Mouse (Mus musculus): Measurements from ENCODE around the gene Atp2b2. TPM values are rescaled to one million over a fixed set of nuclear protein-coding genes. Genes with fewer than 3 reads are reported as not detected.

Atp2b2 gene
- polyA plus RNA-seq, 1 experiment from 2014 or later: 32.2 TPM

DNA sequence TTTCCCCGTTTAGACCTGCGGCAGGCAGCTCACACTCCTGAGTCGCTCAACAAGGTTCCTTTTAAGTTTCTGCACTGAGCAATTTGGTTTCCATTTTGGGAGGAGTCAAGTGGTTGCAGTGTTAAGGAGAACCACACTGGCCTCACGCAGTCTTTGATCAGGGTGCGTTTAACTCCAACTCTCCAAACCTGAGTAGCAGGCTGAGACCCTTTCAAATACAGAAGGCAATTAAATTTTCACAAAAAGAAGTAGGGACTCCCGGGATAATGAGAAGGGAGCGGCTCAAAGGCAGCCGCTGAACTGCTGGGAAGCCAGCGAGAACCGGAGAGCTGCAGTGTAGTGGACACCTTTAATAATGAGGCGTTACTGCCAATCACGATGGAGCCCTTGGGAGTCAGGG is 100.1 kb downstream of the Atp2b2 start:
- Histone ChIP-seq H3K4me1 (replicated peaks; ENCODE audit: control insufficient read depth, insufficient read depth, low read length) (peaks cover 3% of the 10 kb centered on the region; the same call in 1 of the 2 replicates), H3K9ac (replicated peaks; ENCODE audit: low read depth, low read length) (no peak overlapping the region), H3K36me3 (ENCODE audit: control insufficient read depth, insufficient read depth) (no peaks in the 10 kb centered on the region), H3K9me3 (ENCODE audit: control insufficient read depth, low read length) (no peaks in the 10 kb centered on the region), H3K4me3 (replicated peaks; ENCODE audit: low read length) (no peak overlapping the region), H3K4me2 (ENCODE audit: low read length) (no peak overlapping the region), H3K27me3 (replicated peaks; ENCODE audit: control insufficient read depth, insufficient read depth, low read length) (no peaks in the 10 kb centered on the region), H3K27ac (ENCODE audit: low read length) (no peak overlapping the region)
- 11% methylated on average over 12 of the region's 12 CpGs for WGBS
- 0 out of 2 replicates have a peak, but pooled peaks have one; percentile 23 for ATAC-seq

DNA sequence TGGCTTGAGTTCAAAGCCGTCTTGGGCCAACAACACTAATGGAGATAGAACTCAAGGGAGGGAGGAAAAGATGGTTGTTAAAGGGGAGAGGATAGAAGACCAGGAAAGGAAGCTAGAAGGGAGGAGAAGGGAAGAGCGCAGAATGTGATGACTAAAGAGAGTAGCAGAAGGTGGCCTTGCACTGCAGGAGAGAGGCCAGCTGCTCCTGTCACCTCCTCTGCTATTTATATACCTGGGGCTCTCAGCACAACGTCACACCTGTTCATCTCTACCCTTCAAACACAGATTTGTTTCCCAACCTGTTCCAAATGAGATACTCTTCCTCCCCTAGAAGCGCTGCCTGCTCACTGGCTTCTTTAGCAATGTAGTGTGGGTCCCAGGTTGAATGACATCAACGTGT is 101.1 kb downstream of the Atp2b2 start:
- H3K27me3 ChIP-seq (replicated peaks; ENCODE audit: control insufficient read depth, insufficient read depth, low read length): no peaks in the 10 kb centered on the region
- no peak overlapping the region for H3K9ac ChIP-seq (replicated peaks; ENCODE audit: low read depth, low read length)
- no peak overlapping the region for H3K4me3 ChIP-seq (replicated peaks; ENCODE audit: low read length)
- no peak overlapping the region for H3K27ac ChIP-seq (ENCODE audit: low read length)
- peaks cover 11% of the 10 kb centered on the region; the same call in 1 of the 2 replicates for H3K4me1 ChIP-seq (replicated peaks; ENCODE audit: control insufficient read depth, insufficient read depth, low read length)
- ATAC-seq: no peak
- H3K9me3 ChIP-seq (ENCODE audit: control insufficient read depth, low read length): no peaks in the 10 kb centered on the region
- 87% methylated on average over 5 of the region's 5 CpGs for WGBS
- no peak overlapping the region for H3K4me2 ChIP-seq (ENCODE audit: low read length)
- no peaks in the 10 kb centered on the region for H3K36me3 ChIP-seq (ENCODE audit: control insufficient read depth, insufficient read depth)

GRCm38 (mm10) chr6:113939442-113939841 is 103.0 kb downstream of the Atp2b2 start:
- H3K4me2 ChIP-seq (ENCODE audit: low read length): no peak overlapping the region
- H3K36me3 ChIP-seq (ENCODE audit: control insufficient read depth, insufficient read depth): no peaks in the 10 kb centered on the region
- no peak overlapping the region for H3K27ac ChIP-seq (ENCODE audit: low read length)
- no peaks in the 10 kb centered on the region for H3K9me3 ChIP-seq (ENCODE audit: control insufficient read depth, low read length)
- peaks cover 11% of the 10 kb centered on the region; the same call in 1 of the 2 replicates for H3K4me1 ChIP-seq (replicated peaks; ENCODE audit: control insufficient read depth, insufficient read depth, low read length)
- no peak overlapping the region for H3K9ac ChIP-seq (replicated peaks; ENCODE audit: low read depth, low read length)
- WGBS: 87% methylated on average over 8 of the region's 8 CpGs
- H3K27me3 ChIP-seq (replicated peaks; ENCODE audit: control insufficient read depth, insufficient read depth, low read length): no peaks in the 10 kb centered on the region
- no peak for ATAC-seq
- no peak overlapping the region for H3K4me3 ChIP-seq (replicated peaks; ENCODE audit: low read length)

- H3K27ac ChIP-seq (ENCODE audit: low read length): no peak overlapping the region
- H3K4me3 ChIP-seq (replicated peaks; ENCODE audit: low read length): no peak overlapping the region
- WGBS: 23% methylated on average over 6 of the region's 6 CpGs
- no peaks in the 10 kb centered on the region for H3K36me3 ChIP-seq (ENCODE audit: control insufficient read depth, insufficient read depth)
- no peak overlapping the region for H3K4me2 ChIP-seq (ENCODE audit: low read length)
- H3K27me3 ChIP-seq (replicated peaks; ENCODE audit: control insufficient read depth, insufficient read depth, low read length): no peaks in the 10 kb centered on the region
- peak; percentile 64 for ATAC-seq
- no peaks in the 10 kb centered on the region for H3K9me3 ChIP-seq (ENCODE audit: control insufficient read depth, low read length)
- H3K4me1 ChIP-seq (replicated peaks; ENCODE audit: control insufficient read depth, insufficient read depth, low read length): peaks cover 11% of the 10 kb centered on the region
- H3K9ac ChIP-seq (replicated peaks; ENCODE audit: low read depth, low read length): no peak overlapping the region
Observed at GRCm38 (mm10) chr6:113936811-113937508, 105.5 kb downstream of the Atp2b2 start.

GRCm38 (mm10) chr6:113936111-113936510 is 106.3 kb downstream of the Atp2b2 start:
- no peaks in the 10 kb centered on the region for H3K9me3 ChIP-seq (ENCODE audit: control insufficient read depth, low read length)
- H3K4me3 ChIP-seq (replicated peaks; ENCODE audit: low read length): no peak overlapping the region
- no peaks in the 10 kb centered on the region for H3K27me3 ChIP-seq (replicated peaks; ENCODE audit: control insufficient read depth, insufficient read depth, low read length)
- no peak overlapping the region for H3K4me2 ChIP-seq (ENCODE audit: low read length)
- H3K9ac ChIP-seq (replicated peaks; ENCODE audit: low read depth, low read length): no peak overlapping the region
- H3K4me1 ChIP-seq (replicated peaks; ENCODE audit: control insufficient read depth, insufficient read depth, low read length): peaks cover 11% of the 10 kb centered on the region
- H3K27ac ChIP-seq (ENCODE audit: low read length): no peak overlapping the region
- no peaks in the 10 kb centered on the region for H3K36me3 ChIP-seq (ENCODE audit: control insufficient read depth, insufficient read depth)
- 46% methylated on average over 8 of the region's 8 CpGs for WGBS
- no peak for ATAC-seq

DNA sequence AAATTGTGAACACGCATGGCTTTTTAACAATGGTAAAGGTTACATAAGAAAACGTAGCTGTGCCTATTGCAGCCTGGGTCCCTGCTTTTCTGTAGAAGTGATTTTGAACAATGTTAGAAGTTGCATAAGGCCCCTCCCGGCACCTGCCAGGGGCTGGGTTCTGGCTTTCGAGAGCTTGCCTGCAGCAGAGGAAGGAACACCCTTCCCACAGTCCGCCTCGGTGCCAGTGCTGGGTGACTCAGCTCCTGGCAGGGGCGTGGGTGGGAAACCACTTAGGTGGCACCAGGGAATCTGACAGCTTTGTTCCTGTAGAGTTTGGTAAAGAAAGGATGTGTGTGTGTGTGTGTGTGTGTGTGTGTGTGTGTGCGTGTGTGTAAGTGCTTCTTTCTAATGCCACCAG is 107.7 kb downstream of the Atp2b2 start:
- no peak overlapping the region for H3K4me2 ChIP-seq (ENCODE audit: low read length)
- no peaks in the 10 kb centered on the region for H3K36me3 ChIP-seq (ENCODE audit: control insufficient read depth, insufficient read depth)
- no peak for ATAC-seq
- no peak overlapping the region for H3K4me3 ChIP-seq (replicated peaks; ENCODE audit: low read length)
- no peak overlapping the region for H3K9ac ChIP-seq (replicated peaks; ENCODE audit: low read depth, low read length)
- 40% methylated on average over 8 of the region's 8 CpGs for WGBS
- peaks cover 11% of the 10 kb centered on the region for H3K4me1 ChIP-seq (replicated peaks; ENCODE audit: control insufficient read depth, insufficient read depth, low read length)
- H3K9me3 ChIP-seq (ENCODE audit: control insufficient read depth, low read length): no peaks in the 10 kb centered on the region
- no peaks in the 10 kb centered on the region for H3K27me3 ChIP-seq (replicated peaks; ENCODE audit: control insufficient read depth, insufficient read depth, low read length)
- no peak overlapping the region for H3K27ac ChIP-seq (ENCODE audit: low read length)

- H3K36me3 ChIP-seq (ENCODE audit: control insufficient read depth, insufficient read depth): no peaks in the 10 kb centered on the region
- WGBS: 46% methylated on average over 14 of the region's 14 CpGs
- H3K27me3 ChIP-seq (replicated peaks; ENCODE audit: control insufficient read depth, insufficient read depth, low read length): no peaks in the 10 kb centered on the region
- no peak overlapping the region for H3K9ac ChIP-seq (replicated peaks; ENCODE audit: low read depth, low read length)
- peaks cover 11% of the 10 kb centered on the region for H3K4me1 ChIP-seq (replicated peaks; ENCODE audit: control insufficient read depth, insufficient read depth, low read length)
- no peak overlapping the region for H3K4me3 ChIP-seq (replicated peaks; ENCODE audit: low read length)
- no peaks in the 10 kb centered on the region for H3K9me3 ChIP-seq (ENCODE audit: control insufficient read depth, low read length)
- H3K27ac ChIP-seq (ENCODE audit: low read length): no peak overlapping the region
- no peak for ATAC-seq
- H3K4me2 ChIP-seq (ENCODE audit: low read length): no peak overlapping the region
Observed at GRCm38 (mm10) chr6:113933261-113934151, 108.9 kb downstream of the Atp2b2 start.

DNA sequence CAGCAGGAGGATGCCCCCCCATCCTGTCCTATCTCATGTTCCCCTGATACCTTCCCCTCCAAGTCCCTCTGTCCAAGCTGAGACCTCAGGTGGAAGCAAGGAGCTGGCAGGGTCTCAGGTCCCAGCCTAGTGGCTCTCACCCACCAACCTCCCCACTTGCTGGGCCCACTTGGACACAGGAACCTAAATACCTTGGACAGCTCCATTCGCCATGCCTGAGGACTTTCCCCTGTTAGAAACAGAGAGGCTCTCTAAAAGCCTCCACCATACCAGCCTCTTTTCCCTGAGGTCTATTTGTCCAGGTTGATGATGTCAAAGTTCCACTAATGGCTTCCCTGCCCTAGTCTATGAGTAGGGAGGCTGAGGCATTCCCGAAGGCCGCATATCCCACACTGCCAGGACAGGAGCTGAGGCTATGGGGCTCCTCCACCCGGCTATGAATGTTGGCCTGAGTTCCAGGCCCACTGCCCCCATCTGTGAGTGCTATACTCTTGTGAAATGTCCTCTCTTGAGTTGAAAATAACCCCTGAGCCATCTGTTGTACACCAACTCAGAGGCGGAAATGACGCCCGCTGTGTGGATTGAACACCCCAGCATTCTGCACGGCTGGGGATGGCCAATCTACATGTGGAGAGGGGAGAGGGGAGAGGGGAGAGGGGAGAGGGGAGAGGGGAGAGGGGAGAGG is 113.1 kb downstream of the Atp2b2 start:
- Histone ChIP-seq H3K9me3 (ENCODE audit: control insufficient read depth, low read length) (no peaks in the 10 kb centered on the region), H3K4me2 (ENCODE audit: low read length) (no peak overlapping the region), H3K36me3 (ENCODE audit: control insufficient read depth, insufficient read depth) (no peaks in the 10 kb centered on the region), H3K27ac (ENCODE audit: low read length) (no peak overlapping the region), H3K27me3 (replicated peaks; ENCODE audit: control insufficient read depth, insufficient read depth, low read length) (no peaks in the 10 kb centered on the region), H3K4me1 (replicated peaks; ENCODE audit: control insufficient read depth, insufficient read depth, low read length) (no peaks in the 10 kb centered on the region; the same call in 1 of the 2 replicates), H3K9ac (replicated peaks; ENCODE audit: low read depth, low read length) (no peak overlapping the region), H3K4me3 (replicated peaks; ENCODE audit: low read length) (no peak overlapping the region)
- 79% methylated on average over 8 of the region's 8 CpGs for WGBS
- no peak for ATAC-seq

GRCm38 (mm10) chr6:113923249-113923648 is 119.2 kb downstream of the Atp2b2 start:
- peak; percentile 71 for ATAC-seq
- 53% methylated on average over 4 of the region's 4 CpGs for WGBS
- Histone ChIP-seq H3K27me3 (replicated peaks; ENCODE audit: control insufficient read depth, insufficient read depth, low read length) (no peaks in the 10 kb centered on the region), H3K4me2 (ENCODE audit: low read length) (no peak overlapping the region), H3K9ac (replicated peaks; ENCODE audit: low read depth, low read length) (no peak overlapping the region), H3K4me1 (replicated peaks; ENCODE audit: control insufficient read depth, insufficient read depth, low read length) (peaks cover 3% of the 10 kb centered on the region; the same call in 1 of the 2 replicates), H3K4me3 (replicated peaks; ENCODE audit: low read length) (no peak overlapping the region), H3K9me3 (ENCODE audit: control insufficient read depth, low read length) (no peaks in the 10 kb centered on the region), H3K27ac (ENCODE audit: low read length) (peak overlapping the region; percentile 38; the same call in 1 of the 2 replicates), H3K36me3 (ENCODE audit: control insufficient read depth, insufficient read depth) (no peaks in the 10 kb centered on the region)

Measured in forebrain, embryonic 16.5 days (tissue).